Mouse (Mus musculus): ENCODE data around the gene Maco1. TPM values are rescaled to one million over a fixed set of nuclear protein-coding genes. Genes with fewer than 3 reads are reported as not detected.
"Not testable (repeated sequence)": the region's sequence is repeated elsewhere in the genome, so short reads cannot be mapped to it uniquely, and the experiment has no call there.

The Maco1 gene
- polyA plus RNA-seq, 1 experiment from 2014 or later: 19.0 TPM

DNA sequence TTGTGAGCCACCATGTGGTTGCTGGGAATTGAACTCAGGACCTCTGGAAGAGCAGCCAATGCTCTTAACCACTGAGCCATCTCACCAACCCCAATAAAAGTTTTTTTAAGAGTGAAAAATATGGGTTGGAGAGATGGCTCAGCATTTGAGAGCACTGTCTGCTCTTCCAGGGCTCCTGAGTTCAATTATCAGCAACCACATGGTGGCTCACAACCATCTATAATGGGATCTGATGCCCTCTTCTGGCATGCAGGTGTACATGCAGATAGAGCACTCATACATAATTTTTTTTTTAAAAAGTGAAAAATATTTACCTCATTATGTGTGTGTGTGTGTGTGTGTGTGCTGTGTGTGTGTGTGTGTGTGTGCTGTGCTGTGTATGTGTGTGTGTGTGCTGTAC is 58.2 kb downstream of the Maco1 start:
- not testable (repeated sequence) for H3K4me3 ChIP-seq (ENCODE audit: low read depth, low read length); H3K4me1 ChIP-seq (replicated peaks; ENCODE audit: control insufficient read depth, insufficient read depth, low read length); H3K4me2 ChIP-seq (replicated peaks; ENCODE audit: low read depth); H3K27ac ChIP-seq (ENCODE audit: low read depth, low read length); H3K9me3 ChIP-seq (ENCODE audit: control insufficient read depth); ATAC-seq; H3K9ac ChIP-seq (ENCODE audit: low read depth, low read length); H3K27me3 ChIP-seq (replicated peaks; ENCODE audit: control insufficient read depth, insufficient read depth, low read length); H3K36me3 ChIP-seq (ENCODE audit: control insufficient read depth, insufficient read depth)
- TF ChIP-seq CTCF (IDR thresholded peaks at IDR 0.05; ENCODE audit: low read depth): peak; percentile 44

DNA sequence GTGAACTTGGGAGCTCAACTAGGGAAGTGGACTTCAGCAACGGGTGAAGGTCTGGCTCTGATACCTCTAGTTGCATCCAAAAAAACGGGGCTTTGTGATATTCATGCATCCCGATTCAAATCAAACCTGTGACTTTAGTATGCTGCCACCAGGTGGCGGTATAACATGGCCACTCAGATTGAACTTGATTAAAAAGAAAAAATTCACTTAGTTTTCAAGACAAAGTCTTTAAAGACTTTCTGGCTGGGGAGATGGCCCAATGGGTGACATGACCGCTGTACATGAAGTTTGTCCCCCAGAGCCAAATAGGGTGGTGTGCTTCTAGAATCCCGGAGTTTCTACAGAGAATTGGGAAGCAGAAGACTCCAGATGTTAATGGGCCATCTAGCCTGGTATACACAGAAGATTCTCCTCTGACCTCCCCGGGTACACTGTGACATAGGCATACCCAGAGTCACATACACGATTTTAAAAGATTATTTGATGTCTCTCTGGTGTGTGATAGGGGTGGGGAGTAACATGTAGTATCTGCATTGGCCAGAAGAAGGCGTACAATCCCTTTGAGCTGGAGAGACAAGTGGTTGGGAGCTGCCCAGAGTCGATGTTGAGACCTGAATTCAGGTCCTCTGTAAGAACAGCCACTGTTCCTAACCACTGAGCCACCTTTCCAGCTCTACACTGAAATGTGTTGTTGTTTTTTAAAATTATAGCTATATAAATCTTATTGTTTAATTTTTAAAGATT is 59.8 kb downstream of the Maco1 start:
- Histone ChIP-seq H3K27me3 (replicated peaks; ENCODE audit: control insufficient read depth, insufficient read depth, low read length) (no peaks in the 10 kb centered on the region), H3K27ac (ENCODE audit: low read depth, low read length) (no peak overlapping the region), H3K4me3 (ENCODE audit: low read depth, low read length) (no peak overlapping the region), H3K4me2 (replicated peaks; ENCODE audit: low read depth) (no peak overlapping the region), H3K9me3 (ENCODE audit: control insufficient read depth) (no peaks in the 10 kb centered on the region), H3K9ac (ENCODE audit: low read depth, low read length) (no peak overlapping the region), H3K4me1 (replicated peaks; ENCODE audit: control insufficient read depth, insufficient read depth, low read length) (no peaks in the 10 kb centered on the region), H3K36me3 (ENCODE audit: control insufficient read depth, insufficient read depth) (no peaks in the 10 kb centered on the region)
- ATAC-seq: no peak
- TF ChIP-seq CTCF (IDR thresholded peaks at IDR 0.05; ENCODE audit: low read depth): peak; percentile 81
- 45% methylated on average over 10 of the region's 10 CpGs for whole genome bisulfite sequencing

DNA sequence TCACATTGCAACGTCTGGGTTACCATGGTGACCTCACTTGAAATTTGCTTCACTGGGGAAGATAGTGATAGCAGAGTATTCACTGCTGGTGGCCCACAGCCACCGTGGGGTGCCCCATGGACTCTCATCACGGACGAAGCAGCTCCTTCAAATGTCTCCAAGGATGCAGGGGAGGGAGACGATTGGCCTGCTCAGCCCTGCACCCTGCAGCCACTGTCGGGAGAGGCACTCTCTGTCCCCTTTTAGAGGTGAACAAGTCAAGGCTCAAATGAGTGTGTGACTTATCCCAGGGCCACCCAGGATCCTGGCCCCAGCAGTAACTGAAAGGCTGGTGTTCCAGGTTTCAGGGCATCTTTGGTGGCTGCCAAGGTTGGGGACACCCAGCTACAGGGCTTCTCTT is 61.4 kb downstream of the Maco1 start:
- H3K4me2 ChIP-seq (replicated peaks; ENCODE audit: low read depth): no peak overlapping the region
- no peak for TF ChIP-seq CTCF (IDR thresholded peaks at IDR 0.05; ENCODE audit: low read depth)
- no peak overlapping the region for H3K4me3 ChIP-seq (ENCODE audit: low read depth, low read length)
- H3K9ac ChIP-seq (ENCODE audit: low read depth, low read length): no peak overlapping the region
- no peak overlapping the region for H3K27ac ChIP-seq (ENCODE audit: low read depth, low read length)
- H3K4me1 ChIP-seq (replicated peaks; ENCODE audit: control insufficient read depth, insufficient read depth, low read length): no peaks in the 10 kb centered on the region
- no peaks in the 10 kb centered on the region for H3K27me3 ChIP-seq (replicated peaks; ENCODE audit: control insufficient read depth, insufficient read depth, low read length)
- H3K36me3 ChIP-seq (ENCODE audit: control insufficient read depth, insufficient read depth): no peaks in the 10 kb centered on the region
- 63% methylated on average over 6 of the region's 6 CpGs for WGBS
- H3K9me3 ChIP-seq (ENCODE audit: control insufficient read depth): no peaks in the 10 kb centered on the region
- ATAC-seq: no peak

DNA sequence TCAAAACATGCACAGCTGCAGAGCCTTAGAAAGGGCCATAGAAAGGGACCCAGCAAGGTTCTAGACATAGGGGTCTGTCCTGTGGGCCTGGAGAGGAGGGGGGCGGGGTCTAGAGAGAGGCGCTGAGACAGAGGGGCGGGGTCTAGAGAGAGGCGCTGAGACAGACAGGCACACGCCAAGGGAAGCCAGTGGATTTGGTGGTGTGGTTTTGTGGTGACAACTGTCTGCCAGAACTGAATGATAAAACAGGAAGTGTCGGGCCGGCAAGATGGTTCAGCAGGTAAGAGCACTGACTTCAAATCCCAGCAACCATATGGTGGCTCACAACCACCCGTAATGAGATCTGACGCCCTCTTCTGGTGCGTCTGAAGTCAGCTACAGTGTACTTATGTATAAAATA is 66.2 kb downstream of the Maco1 start:
- Histone ChIP-seq H3K36me3 (ENCODE audit: control insufficient read depth, insufficient read depth) (no peaks in the 10 kb centered on the region), H3K4me1 (replicated peaks; ENCODE audit: control insufficient read depth, insufficient read depth, low read length) (no peaks in the 10 kb centered on the region), H3K27ac (ENCODE audit: low read depth, low read length) (no peak overlapping the region), H3K27me3 (replicated peaks; ENCODE audit: control insufficient read depth, insufficient read depth, low read length) (no peaks in the 10 kb centered on the region), H3K9me3 (ENCODE audit: control insufficient read depth) (no peaks in the 10 kb centered on the region), H3K4me2 (replicated peaks; ENCODE audit: low read depth) (no peak overlapping the region), H3K4me3 (ENCODE audit: low read depth, low read length) (no peak overlapping the region), H3K9ac (ENCODE audit: low read depth, low read length) (no peak overlapping the region)
- 42% methylated on average over 10 of the region's 10 CpGs for WGBS
- TF ChIP-seq CTCF (IDR thresholded peaks at IDR 0.05; ENCODE audit: low read depth): no peak
- no peak for ATAC-seq

DNA sequence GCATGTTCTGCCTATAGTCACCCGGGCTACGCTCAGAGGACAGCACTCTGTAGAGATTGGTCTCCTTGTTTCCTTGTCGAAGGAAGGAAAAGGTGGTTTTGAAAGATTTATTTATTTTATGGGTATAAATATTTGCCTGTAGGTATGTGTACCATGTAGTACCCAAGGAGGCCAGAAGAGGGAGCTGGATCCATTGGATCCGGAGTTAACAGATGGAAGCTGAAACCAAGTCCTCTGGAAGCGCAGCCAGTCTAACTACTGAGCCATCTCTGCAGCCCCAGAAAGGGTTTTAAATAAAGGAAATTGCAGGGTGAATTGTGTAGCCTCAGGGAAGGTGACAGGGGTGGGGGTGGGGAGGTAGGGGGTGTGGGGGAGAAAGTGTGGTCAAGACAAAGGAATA is 68.4 kb downstream of the Maco1 start:
- no peak overlapping the region for H3K27ac ChIP-seq (ENCODE audit: low read depth, low read length)
- no peaks in the 10 kb centered on the region for H3K4me1 ChIP-seq (replicated peaks; ENCODE audit: control insufficient read depth, insufficient read depth, low read length)
- H3K4me2 ChIP-seq (replicated peaks; ENCODE audit: low read depth): no peak overlapping the region
- 66% methylated on average over 5 of the region's 5 CpGs for WGBS
- no peaks in the 10 kb centered on the region for H3K27me3 ChIP-seq (replicated peaks; ENCODE audit: control insufficient read depth, insufficient read depth, low read length)
- no peaks in the 10 kb centered on the region for H3K9me3 ChIP-seq (ENCODE audit: control insufficient read depth)
- no peak overlapping the region for H3K4me3 ChIP-seq (ENCODE audit: low read depth, low read length)
- H3K9ac ChIP-seq (ENCODE audit: low read depth, low read length): no peak overlapping the region
- ATAC-seq: no peak
- no peaks in the 10 kb centered on the region for H3K36me3 ChIP-seq (ENCODE audit: control insufficient read depth, insufficient read depth)
- TF ChIP-seq CTCF (IDR thresholded peaks at IDR 0.05; ENCODE audit: low read depth): peak; percentile 67

DNA sequence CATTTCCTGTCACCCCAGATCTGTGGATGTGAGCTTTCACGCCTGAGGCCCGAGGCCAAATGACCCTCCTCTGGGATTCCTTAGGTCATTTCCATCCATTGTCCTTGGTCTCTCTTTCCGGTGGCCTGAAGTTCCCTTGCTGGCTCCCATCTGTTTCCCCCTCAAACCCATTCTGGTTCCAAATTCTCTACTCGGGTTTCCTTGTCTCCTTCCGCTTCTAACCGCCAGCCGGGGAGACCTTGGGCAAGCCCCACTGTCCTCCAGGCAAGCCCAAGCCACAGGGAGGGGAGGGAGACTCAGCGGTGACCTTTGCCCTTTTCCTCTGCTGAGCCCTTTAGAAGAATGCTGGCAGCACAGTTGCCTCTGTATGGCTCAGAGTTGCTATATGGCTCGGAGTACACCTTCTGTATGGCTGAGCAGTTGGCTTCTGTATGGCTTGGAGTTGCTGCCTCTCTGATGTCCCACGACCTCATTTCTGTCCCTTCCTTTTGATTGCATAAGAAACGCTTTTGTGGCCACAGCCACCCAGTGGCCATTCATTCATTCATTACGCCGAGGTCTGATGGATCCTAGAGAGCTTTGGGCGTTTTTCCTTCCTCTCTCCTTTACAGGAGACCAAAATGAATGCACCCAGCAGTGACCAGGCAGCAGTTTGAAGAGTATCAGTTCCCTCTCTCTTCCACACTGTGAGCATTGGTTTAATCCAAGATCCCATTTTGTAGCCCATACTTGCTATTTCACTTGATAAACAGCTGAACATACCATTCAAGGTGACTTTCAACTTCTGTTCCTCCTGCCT is 73.8 kb downstream of the Maco1 start:
- peak; percentile 77 for ATAC-seq
- H3K4me1 ChIP-seq (replicated peaks; ENCODE audit: control insufficient read depth, insufficient read depth, low read length): no peaks in the 10 kb centered on the region; the same call in 1 of the 2 replicates
- no peaks in the 10 kb centered on the region for H3K27me3 ChIP-seq (replicated peaks; ENCODE audit: control insufficient read depth, insufficient read depth, low read length)
- no peak for TF ChIP-seq CTCF (IDR thresholded peaks at IDR 0.05; ENCODE audit: low read depth)
- 0 out of 2 replicates have a peak overlapping the region, but pooled peaks have one; percentile 13 for H3K4me2 ChIP-seq (replicated peaks; ENCODE audit: low read depth)
- WGBS: 42% methylated on average over 14 of the region's 14 CpGs
- H3K27ac ChIP-seq (ENCODE audit: low read depth, low read length): no peak overlapping the region
- H3K4me3 ChIP-seq (ENCODE audit: low read depth, low read length): no peak overlapping the region
- H3K9me3 ChIP-seq (ENCODE audit: control insufficient read depth): no peaks in the 10 kb centered on the region
- H3K9ac ChIP-seq (ENCODE audit: low read depth, low read length): no peak overlapping the region
- H3K36me3 ChIP-seq (ENCODE audit: control insufficient read depth, insufficient read depth): no peaks in the 10 kb centered on the region
